Comparison of ENCODE assay signal across 14 mouse cellular contexts in the genomic region with DNA sequence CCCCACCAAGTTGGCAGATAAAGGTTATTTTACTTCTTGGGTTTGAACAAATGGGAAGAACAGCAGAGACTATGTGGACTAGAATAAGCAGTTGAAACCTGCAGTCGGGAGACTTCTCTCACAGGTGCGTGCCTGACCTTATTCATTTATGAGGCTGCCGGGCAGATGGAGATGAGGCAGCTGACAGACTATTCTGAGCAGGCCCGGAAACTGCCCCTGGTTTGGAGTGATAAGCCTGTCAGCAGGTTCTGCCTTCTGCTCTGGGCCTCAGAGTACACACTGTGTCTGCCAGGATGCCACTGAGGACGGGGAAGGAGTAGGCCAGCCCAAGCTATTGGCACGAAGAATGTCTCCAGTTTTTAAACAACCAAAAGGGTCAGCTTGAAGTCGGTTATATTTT.
DNase-seq lines count a peak whose midpoint lies in the region; ATAC-seq lines count a peak whose summit lies in the region.
"Had no signal": no experiment of that assay in that cellular context is flagged by ENCODE, and none has a peak within 500 bp of the region (broad histone marks: within the 10 kb centered on the region; RNA-seq: fewer than 3 reads in every experiment).

No protein-coding gene starts in this region.

- H3K4me1 ChIP-seq in forebrain, embryonic 12.5 days = peaks cover 11% of the 10 kb centered on the region
- peaks cover 2% of the 10 kb centered on the region; the same call in 1 of the 2 replicates for H3K4me1 ChIP-seq in forebrain, embryonic 11.5 days (replicated peaks; ENCODE audit: control insufficient read depth, insufficient read depth, low read length)
- H3K4me1 ChIP-seq: embryonic facial prominence, embryonic 15.5 days; megakaryocyte, embryonic 14.5 days; stomach, embryonic 15.5 days had no signal

- intact Hi-C loops in left cerebral cortex, postnatal 4 days (cut with DNase I) = no loop called here

- H3K9me3 ChIP-seq in forebrain, embryonic 12.5 days = peaks cover 4% of the 10 kb centered on the region; the same call in 1 of the 2 replicates
- no peaks in the 10 kb centered on the region for H3K9me3 ChIP-seq in forebrain, embryonic 11.5 days (ENCODE audit: control insufficient read depth, low read length)
- H3K9me3 ChIP-seq: embryonic facial prominence, embryonic 15.5 days; stomach, embryonic 15.5 days had no signal

- H3K4me3 ChIP-seq in forebrain, embryonic 12.5 days (replicated peaks) = no peak overlapping the region
- H3K4me3 ChIP-seq in forebrain, embryonic 11.5 days (ENCODE audit: low read depth, low read length) = no peak overlapping the region
- H3K4me3 ChIP-seq: embryonic facial prominence, embryonic 15.5 days; megakaryocyte, embryonic 14.5 days; stomach, embryonic 15.5 days had no signal

- H3K9ac ChIP-seq in forebrain, embryonic 12.5 days = no peak overlapping the region
- no peak overlapping the region for H3K9ac ChIP-seq in forebrain, embryonic 11.5 days (ENCODE audit: low read length)
- H3K9ac ChIP-seq: embryonic facial prominence, embryonic 15.5 days; liver, postnatal 0 days; stomach, embryonic 15.5 days had no signal

- 79% methylated on average over 7 of the region's 7 CpGs for WGBS in forebrain, embryonic 12.5 days
- 84% methylated on average over 7 of the region's 7 CpGs for WGBS in forebrain, embryonic 11.5 days

- H3K27me3 ChIP-seq in forebrain, embryonic 12.5 days = no peaks in the 10 kb centered on the region
- H3K27me3 ChIP-seq in forebrain, embryonic 11.5 days (ENCODE audit: control insufficient read depth, insufficient read depth, low read length) = no peaks in the 10 kb centered on the region
- H3K27me3 ChIP-seq: embryonic facial prominence, embryonic 15.5 days; megakaryocyte, embryonic 14.5 days; stomach, embryonic 15.5 days had no signal

- peak; percentile 44; the same call in 1 of the 2 replicates for ATAC-seq in forebrain, embryonic 12.5 days (ENCODE audit: low FRiP score)
- ATAC-seq in forebrain, embryonic 11.5 days (replicated peaks; ENCODE audit: low FRiP score) = no peak
- ATAC-seq: liver, postnatal 0 days had no signal

- DNase-seq in forebrain, embryonic 11.5 days (ENCODE audit: low spot score) = no peak
- DNase-seq in left cerebral cortex, postnatal 4 days = peak; percentile 40
- no peak for DNase-seq in left cerebral cortex, adult 8-10 months (ENCODE audit: low spot score in 2 of 2)
- peak; percentile 64 to 69 for DNase-seq in cerebellum, postnatal 36 days
- peak; percentile 22 for DNase-seq in layer of hippocampus, adult 9-11 months
- DNase-seq in kidney, postnatal 4 days = no peak
- no peak for DNase-seq in T-cell, adult 2 months (ENCODE audit: low spot score)
- DNase-seq: gastrocnemius, postnatal 10 days; liver, postnatal 0 days; right cerebral cortex, postnatal 14 days had no signal

- no peaks in the 10 kb centered on the region for H3K36me3 ChIP-seq in forebrain, embryonic 12.5 days (replicated peaks)
- no peaks in the 10 kb centered on the region for H3K36me3 ChIP-seq in forebrain, embryonic 11.5 days (ENCODE audit: control insufficient read depth, insufficient read depth, low read length)
- H3K36me3 ChIP-seq: embryonic facial prominence, embryonic 15.5 days; stomach, embryonic 15.5 days had no signal

- H3K27ac ChIP-seq in forebrain, embryonic 12.5 days = no peak overlapping the region
- H3K27ac ChIP-seq in forebrain, embryonic 11.5 days (ENCODE audit: low read depth, low read length) = no peak overlapping the region
- H3K27ac ChIP-seq: embryonic facial prominence, embryonic 15.5 days; stomach, embryonic 15.5 days had no signal

- no peak overlapping the region for H3K4me2 ChIP-seq in forebrain, embryonic 12.5 days
- no peak overlapping the region for H3K4me2 ChIP-seq in forebrain, embryonic 11.5 days (ENCODE audit: low read depth, low read length, severe bottlenecking)
- H3K4me2 ChIP-seq: embryonic facial prominence, embryonic 15.5 days; stomach, embryonic 15.5 days had no signal

Comparison
In these comparisons a context has a peak if more than half of its experiments do, and no peak if none do; other contexts are left out.
1. DNase-seq: peak in left cerebral cortex, postnatal 4 days (single experiment), cerebellum, postnatal 36 days (2 of 2) and layer of hippocampus, adult 9-11 months (single experiment); none in forebrain, embryonic 11.5 days (single experiment), left cerebral cortex, adult 8-10 months (0 of 2), kidney, postnatal 4 days (0 of 2) and T-cell, adult 2 months (single experiment).